ENCODE assay signal across 8 mouse cellular contexts in genomic region chr11:85972385-85972784, GRCm38 (mm10).
DNase-seq lines count a peak whose midpoint lies in the region; ATAC-seq and TF ChIP-seq lines count a peak whose summit lies in the region.

No protein-coding gene starts in this region.

- H3K9me3 ChIP-seq in liver, embryonic 11.5 days (ENCODE audit: control insufficient read depth, low read length): no peaks in the 10 kb centered on the region
- no peaks in the 10 kb centered on the region for H3K9me3 ChIP-seq in embryonic facial prominence, embryonic 10.5 days
- H3K9me3 ChIP-seq in stomach, postnatal 0 days (ENCODE audit: control insufficient read depth, low read length): no peaks in the 10 kb centered on the region

- H3K4me1 ChIP-seq in liver, adult 2 months (ENCODE audit: control insufficient read depth, insufficient read depth, low read length): no peaks in the 10 kb centered on the region
- no peaks in the 10 kb centered on the region for H3K4me1 ChIP-seq in liver, embryonic 11.5 days (replicated peaks; ENCODE audit: control insufficient read depth, insufficient read depth, low read length)
- H3K4me1 ChIP-seq in embryonic facial prominence, embryonic 10.5 days: no peaks in the 10 kb centered on the region
- no peaks in the 10 kb centered on the region for H3K4me1 ChIP-seq in stomach, postnatal 0 days (replicated peaks; ENCODE audit: control insufficient read depth, insufficient read depth)

- no peak overlapping the region for H3K4me3 ChIP-seq in liver, adult 2 months (ENCODE audit: insufficient read depth, low read depth, low read length)
- H3K4me3 ChIP-seq in liver, embryonic 11.5 days (ENCODE audit: low read depth, low read length): no peak overlapping the region
- H3K4me3 ChIP-seq in embryonic facial prominence, embryonic 10.5 days: no peak overlapping the region
- H3K4me3 ChIP-seq in stomach, postnatal 0 days (ENCODE audit: low read depth, low read length): no peak overlapping the region

- TF ChIP-seq POLR2A in liver, adult 2 months (IDR thresholded peaks at IDR 0.05; ENCODE audit: extremely low read depth, insufficient read depth, low read length): no peak

- H3K79me2 ChIP-seq in liver, adult 2 months (ENCODE audit: control insufficient read depth, insufficient read depth, low read length): no peaks in the 10 kb centered on the region

- WGBS in liver, adult 2 months: 28% methylated on average over 7 of the region's 7 CpGs
- 26% methylated on average over 7 of the region's 7 CpGs for WGBS in liver, embryonic 11.5 days
- 25% methylated on average over 7 of the region's 7 CpGs for WGBS in embryonic facial prominence, embryonic 10.5 days
- WGBS in stomach, postnatal 0 days: 22% methylated on average over 7 of the region's 7 CpGs

- peak; percentile 23 for DNase-seq in liver, adult 2 months (ENCODE audit: extremely low read depth, low read depth, low spot score)
- DNase-seq in liver, embryonic 11.5 days (ENCODE audit: low spot score): no peak
- DNase-seq in adrenal gland, postnatal 14 days: peak; percentile 81
- peak; percentile 76 for DNase-seq in embryonic facial prominence, embryonic 10.5 days (ENCODE audit: low spot score)
- DNase-seq in heart, postnatal 14 days: peak; percentile 62 to 76
- peak; percentile 47 for DNase-seq in left cerebral cortex, adult 11 months (ENCODE audit: low spot score)
- DNase-seq in stomach, postnatal 0 days (ENCODE audit: low spot score): peak; percentile 56

- no peak overlapping the region for H3K4me2 ChIP-seq in liver, embryonic 11.5 days
- no peak overlapping the region for H3K4me2 ChIP-seq in stomach, postnatal 0 days (replicated peaks; ENCODE audit: low read depth)

- H3K27me3 ChIP-seq in liver, adult 2 months (ENCODE audit: control insufficient read depth, insufficient read depth, low read length): no peaks in the 10 kb centered on the region
- peaks cover 2% of the 10 kb centered on the region; the same call in 1 of the 2 replicates for H3K27me3 ChIP-seq in liver, embryonic 11.5 days (replicated peaks; ENCODE audit: control insufficient read depth, insufficient read depth, low read length)
- peaks cover 5% of the 10 kb centered on the region; the same call in 1 of the 2 replicates for H3K27me3 ChIP-seq in embryonic facial prominence, embryonic 10.5 days (replicated peaks; ENCODE audit: low read depth, poor library complexity, severe bottlenecking)
- no peaks in the 10 kb centered on the region for H3K27me3 ChIP-seq in stomach, postnatal 0 days (ENCODE audit: control insufficient read depth, insufficient read depth, low read length)

- no peak overlapping the region for H3K27ac ChIP-seq in liver, adult 2 months (replicated peaks; ENCODE audit: insufficient read depth, low read depth, low read length)
- H3K27ac ChIP-seq in liver, embryonic 11.5 days (ENCODE audit: low read depth, low read length): no peak overlapping the region
- H3K27ac ChIP-seq in embryonic facial prominence, embryonic 10.5 days (replicated peaks): no peak overlapping the region
- H3K27ac ChIP-seq in stomach, postnatal 0 days (replicated peaks): no peak overlapping the region

- intact Hi-C loops in heart, postnatal 14 days (cut with DNase I): loop anchor here (2.0 to 10.0 kb wide), 4 partner anchors 128 to 588 kb away; no protein-coding TSS in a partner anchor

- TF ChIP-seq CTCF in liver, adult 2 months (IDR thresholded peaks at IDR 0.05; ENCODE audit: low read depth, low read length): peak; percentile 83
- TF ChIP-seq CTCF in stomach, postnatal 0 days (IDR thresholded peaks at IDR 0.05; ENCODE audit: low read depth): peak; percentile 94

- no peak overlapping the region for H3K9ac ChIP-seq in liver, adult 2 months (ENCODE audit: low read depth, low read length)
- H3K9ac ChIP-seq in liver, embryonic 11.5 days (ENCODE audit: low read depth, low read length): no peak overlapping the region
- H3K9ac ChIP-seq in stomach, postnatal 0 days (ENCODE audit: low read length): no peak overlapping the region

- ATAC-seq in liver, embryonic 11.5 days (replicated peaks; ENCODE audit: low FRiP score): no peak
- peak; percentile 87 for ATAC-seq in megakaryocyte-erythroid progenitor cell, adult 5-6 weeks (replicated peaks; ENCODE audit: low FRiP score, low TSS enrichment, poor library complexity, severe bottlenecking)
- ATAC-seq in stomach, postnatal 0 days (ENCODE audit: low FRiP score, low TSS enrichment): no peak

- no peak for TF ChIP-seq EP300 in stomach, postnatal 0 days (optimal IDR thresholded peaks at IDR 0.05)

- no peaks in the 10 kb centered on the region for H3K36me3 ChIP-seq in liver, adult 2 months (ENCODE audit: control insufficient read depth, insufficient read depth, low read length)
- H3K36me3 ChIP-seq in liver, embryonic 11.5 days (ENCODE audit: control insufficient read depth, insufficient read depth, low read length): no peaks in the 10 kb centered on the region
- H3K36me3 ChIP-seq in embryonic facial prominence, embryonic 10.5 days (replicated peaks): no peaks in the 10 kb centered on the region
- no peaks in the 10 kb centered on the region for H3K36me3 ChIP-seq in stomach, postnatal 0 days (ENCODE audit: control insufficient read depth, insufficient read depth, low read length)
